Mouse (Mus musculus) MEL (cell line): ENCODE measurements around the gene Afg3l1. TPM values are rescaled to one million over a fixed set of nuclear protein-coding genes. Genes with fewer than 3 reads are reported as not detected.

Source experiments
- DNase-seq: peaks from one replicate; pipeline ENCODE4 v3.0.0; 2011; ENCODE audit warnings: low read depth, low spot score
- H3K27ac ChIP-seq: 2 replicates; pipeline ENCODE4 v1.5.1; 2012; ENCODE audit warnings: low read depth, mild to moderate bottlenecking, control low read depth, low read length, moderate library complexity; ENCODE audit not compliant: control insufficient read depth
- H3K27me3 ChIP-seq, 2 experiments: fragments of 150-350 bp in 1 of 2; sonication (generic) in 1 of 2; 2 replicates each; pipeline ENCODE4 v1.6.1; 2012; ENCODE audit warnings: low read length in 2 of 2, mild to moderate bottlenecking in 2 of 2, improper control_type of control experiment in 1 of 2, moderate library complexity in 1 of 2; ENCODE audit not compliant: insufficient read depth in 2 of 2, control insufficient read depth in 1 of 2
- H3K36me3 ChIP-seq, 2 experiments: 2 replicates each; pipeline ENCODE4 v1.6.1; 2012 to 2014; ENCODE audit warnings: low read length in 2 of 2, improper control_type of control experiment in 1 of 2, inconsistent platforms in 1 of 2, mild to moderate bottlenecking in 1 of 2; ENCODE audit not compliant: insufficient read depth in 2 of 2, control insufficient read depth in 1 of 2
- H3K4me1 ChIP-seq, 2 experiments: fragments of 150-350 bp in 1 of 2; sonication (generic) in 1 of 2; 2 replicates each; pipeline ENCODE4 v1.6.1; 2012; ENCODE audit warnings: low read length in 2 of 2, improper control_type of control experiment in 1 of 2, mild to moderate bottlenecking in 1 of 2; ENCODE audit not compliant: insufficient read depth in 2 of 2, control insufficient read depth in 1 of 2
- H3K4me3 ChIP-seq, 2 experiments: fragments of 150-350 bp in 1 of 2; sonication (generic) in 1 of 2; 2 replicates each; pipeline ENCODE4 v1.5.1; 2012; ENCODE audit warnings: low read depth in 2 of 2, low read length in 2 of 2, mild to moderate bottlenecking in 2 of 2, moderate library complexity in 2 of 2, control low read depth in 1 of 2, improper control_type of control experiment in 1 of 2; ENCODE audit not compliant: control insufficient read depth in 1 of 2, insufficient read depth in 1 of 2
- H3K79me2 ChIP-seq: 2 replicates; pipeline ENCODE4 v1.6.1; 2012; ENCODE audit warnings: mild to moderate bottlenecking, low read length, moderate library complexity; ENCODE audit not compliant: control insufficient read depth, poor library complexity, insufficient read depth
- H3K9ac ChIP-seq: 2 replicates; pipeline ENCODE4 v1.6.1; 2012; ENCODE audit warnings: low read depth, mild to moderate bottlenecking, control low read depth, low read length, moderate library complexity; ENCODE audit not compliant: control insufficient read depth, poor library complexity, severe bottlenecking
- H3K9me3 ChIP-seq: fragments of 150-350 bp; sonication (generic); replicated peaks from 2 replicates; pipeline ENCODE4 v1.6.1; 2012; ENCODE audit warnings: mild to moderate bottlenecking, low read length, improper control_type of control experiment, moderate library complexity; ENCODE audit not compliant: insufficient read depth
- CHD1 ChIP-seq: IDR thresholded peaks from 2 replicates; pipeline ENCODE4 v1.6.1; 2012; ENCODE audit warnings: low read depth, mild to moderate bottlenecking, inconsistent platforms, low read length, improper control_type of control experiment
- CHD2 ChIP-seq: IDR thresholded peaks from 2 replicates; pipeline ENCODE4 v1.6.1; 2011; ENCODE audit warnings: low read length, improper control_type of control experiment
- E2F4 ChIP-seq: IDR thresholded peaks from 2 replicates; pipeline ENCODE4 v1.6.1; 2011; ENCODE audit warnings: low read depth, low read length, improper control_type of control experiment, borderline replicate concordance
- ETS1 ChIP-seq: IDR thresholded peaks from 2 replicates; pipeline ENCODE4 v1.6.1; 2012; ENCODE audit warnings: low read depth, mild to moderate bottlenecking, inconsistent platforms, low read length, improper control_type of control experiment, moderate library complexity
- MAFK ChIP-seq: IDR thresholded peaks from 2 replicates; pipeline ENCODE4 v1.6.1; 2011; ENCODE audit warnings: low read depth, mild to moderate bottlenecking, low read length, improper control_type of control experiment, borderline replicate concordance
- MAX ChIP-seq: IDR thresholded peaks from 2 replicates; pipeline ENCODE4 v1.6.1; 2011; ENCODE audit warnings: low read length, improper control_type of control experiment
- MAZ ChIP-seq: IDR thresholded peaks from 2 replicates; pipeline ENCODE4 v1.6.1; 2012; ENCODE audit warnings: low read depth, mild to moderate bottlenecking, inconsistent platforms, low read length, improper control_type of control experiment
- MEF2A ChIP-seq: IDR thresholded peaks from 2 replicates; pipeline ENCODE4 v1.6.1; 2014; ENCODE audit warnings: low read depth, mild to moderate bottlenecking, inconsistent platforms, low read length, improper control_type of control experiment; ENCODE audit not compliant: poor library complexity, insufficient replicate concordance, severe bottlenecking; ENCODE audit errors: extremely low read depth
- MYB ChIP-seq: IDR thresholded peaks from 2 replicates; pipeline ENCODE4 v1.6.1; 2011; ENCODE audit warnings: mild to moderate bottlenecking, low read depth, low read length, improper control_type of control experiment
- MYC ChIP-seq: IDR thresholded peaks from 2 replicates; pipeline ENCODE4 v1.6.1; 2011; ENCODE audit warnings: low read depth, mild to moderate bottlenecking, low read length, improper control_type of control experiment, moderate library complexity
- POLR2A ChIP-seq, 2 experiments: IDR thresholded peaks; 2 replicates each; pipeline ENCODE4 v1.6.1; 2011 to 2012; ENCODE audit warnings: low read length in 2 of 2, mild to moderate bottlenecking in 2 of 2, control low read depth in 1 of 2, improper control_type of control experiment in 1 of 2, low read depth in 1 of 2, moderate library complexity in 1 of 2; ENCODE audit not compliant: control insufficient read depth in 1 of 2, insufficient read depth in 1 of 2, poor library complexity in 1 of 2
- RCOR1 ChIP-seq: IDR thresholded peaks from 2 replicates; pipeline ENCODE4 v1.6.1; 2012; ENCODE audit warnings: low read depth, mild to moderate bottlenecking, inconsistent platforms, low read length, improper control_type of control experiment
- SIN3A ChIP-seq: IDR thresholded peaks from 2 replicates; pipeline ENCODE4 v1.6.1; 2012; ENCODE audit warnings: low read length, improper control_type of control experiment, inconsistent platforms
- SMC3 ChIP-seq: IDR thresholded peaks from 2 replicates; pipeline ENCODE4 v1.6.1; 2011; ENCODE audit warnings: low read depth, low read length, improper control_type of control experiment
- TCF12 ChIP-seq: IDR thresholded peaks from 2 replicates; pipeline ENCODE4 v1.6.1; 2014; ENCODE audit warnings: low read depth, mild to moderate bottlenecking, inconsistent platforms, low read length, improper control_type of control experiment, moderate library complexity
- USF1 ChIP-seq: IDR thresholded peaks from 2 replicates; pipeline ENCODE4 v1.6.1; 2014; ENCODE audit warnings: low read depth, mild to moderate bottlenecking, inconsistent platforms, low read length, improper control_type of control experiment, moderate library complexity
- ZC3H11A ChIP-seq: IDR thresholded peaks from 2 replicates; pipeline ENCODE4 v1.6.1; 2012; ENCODE audit warnings: low read depth, mild to moderate bottlenecking, inconsistent platforms, low read length, improper control_type of control experiment
- ZMIZ1 ChIP-seq: IDR thresholded peaks from 2 replicates; pipeline ENCODE4 v1.6.1; 2012; ENCODE audit warnings: low read depth, mild to moderate bottlenecking, inconsistent platforms, low read length, improper control_type of control experiment, moderate library complexity
- polyA plus RNA-seq, 2 experiments: library from polyadenylated mRNA; stranded (reverse) in 1 of 2; unstranded in 1 of 2; fragments of >175 nt in 1 of 2; fragments of >200 nt in 1 of 2; gene quantifications; 2 replicates each; pipeline versions ENCODE4 v1.2.1 to v1.2.4; 2012; ENCODE audit warnings: low replicate concordance in 2 of 2, low read depth in 1 of 2; ENCODE audit not compliant: insufficient read length in 2 of 2, insufficient read depth in 1 of 2, missing spikeins in 1 of 2
- total RNA-seq: library from RNA; depleted of rRNA; stranded (reverse); fragments of 300-350 nt; gene quantifications from 2 replicates; pipeline ENCODE4 v1.2.3, GENCODE M21; 2012

Gene Afg3l1
- total and polyA plus RNA-seq, 3 experiments, result 27.5 to 68.4 TPM; not detected in 1

- DNase-seq, result no peak
- peaks cover 3% of the 10 kb centered on the region; the same call in 1 of the 2 replicates for H3K79me2 ChIP-seq
- H3K27me3 ChIP-seq, result no peaks in the 10 kb centered on the region
- H3K9me3 ChIP-seq, result no peaks in the 10 kb centered on the region
- H3K4me1 ChIP-seq, result no peaks in the 10 kb centered on the region; a peak in 1 of 4 replicates
- no peaks in the 10 kb centered on the region for H3K36me3 ChIP-seq
- H3K4me3 ChIP-seq, result no peak overlapping the region
- TF ChIP-seq USF1 (no peak), E2F4 (no peak), MAZ (no peak), ZMIZ1 (no peak), RCOR1 (no peak), TCF12 (no peak), ETS1 (no peak), ZC3H11A (no peak), MYB (no peak), MYC (no peak), MAFK (no peak), SMC3 (no peak), POLR2A (IDR thresholded peaks at IDR 0.05; ENCODE audit: control insufficient read depth in 1 of 2, insufficient read depth in 1 of 2, low read depth in 1 of 2, low read length in 2 of 2, poor library complexity in 1 of 2) (no peak), MEF2A (no peak)
- H3K9ac ChIP-seq, result no peak overlapping the region
- H3K27ac ChIP-seq, result no peak overlapping the region
Measured at GRCm38 (mm10) chr8:123514136-123514535, 36.4 kb downstream of the Afg3l1 start.

- H3K4me3 ChIP-seq, result no peak within 1 kb of the TSS
Measured at GRCm38 (mm10) chr8:123514781-123515539, 37.3 kb downstream of the Afg3l1 start, which contains the start of gene Dbndd1. TSS of gene Dbndd1 (minus strand) at chr8:123515463.

More at GRCm38 (mm10) chr8:123514781-123515539, 37.3 kb downstream of the Afg3l1 start, which contains the start of gene Dbndd1:
- no peak within 1 kb of the TSS for H3K27ac ChIP-seq
- H3K79me2 ChIP-seq, result peaks cover 3% of the 10 kb centered on the region; the same call in 1 of the 2 replicates
- no peak within 1 kb of the TSS for H3K9ac ChIP-seq
- no peak for TF ChIP-seq CHD1
- no peak for TF ChIP-seq RCOR1
- TF ChIP-seq MAX, result no peak
- TF ChIP-seq E2F4, result no peak
- no peak for TF ChIP-seq TCF12
- TF ChIP-seq SMC3, result no peak
- TF ChIP-seq ZC3H11A, result no peak
- no peak for TF ChIP-seq CHD2
- no peak for TF ChIP-seq MAZ
- TF ChIP-seq SIN3A, result no peak
- TF ChIP-seq, all 39 proteins: peak for 0
- Histone ChIP-seq H3K9me3 (no peaks in the 10 kb centered on the region), H3K36me3 (no peaks in the 10 kb centered on the region), H3K4me1 (peaks cover 0 to 5% of the 10 kb centered on the region in 2 experiments; a peak in 1 of 4 replicates), H3K27me3 (no peaks in the 10 kb centered on the region)
- no peak for DNase-seq
